Mouse (Mus musculus): ENCODE measurements around the gene Mmp8.

The Mmp8 gene

DNA sequence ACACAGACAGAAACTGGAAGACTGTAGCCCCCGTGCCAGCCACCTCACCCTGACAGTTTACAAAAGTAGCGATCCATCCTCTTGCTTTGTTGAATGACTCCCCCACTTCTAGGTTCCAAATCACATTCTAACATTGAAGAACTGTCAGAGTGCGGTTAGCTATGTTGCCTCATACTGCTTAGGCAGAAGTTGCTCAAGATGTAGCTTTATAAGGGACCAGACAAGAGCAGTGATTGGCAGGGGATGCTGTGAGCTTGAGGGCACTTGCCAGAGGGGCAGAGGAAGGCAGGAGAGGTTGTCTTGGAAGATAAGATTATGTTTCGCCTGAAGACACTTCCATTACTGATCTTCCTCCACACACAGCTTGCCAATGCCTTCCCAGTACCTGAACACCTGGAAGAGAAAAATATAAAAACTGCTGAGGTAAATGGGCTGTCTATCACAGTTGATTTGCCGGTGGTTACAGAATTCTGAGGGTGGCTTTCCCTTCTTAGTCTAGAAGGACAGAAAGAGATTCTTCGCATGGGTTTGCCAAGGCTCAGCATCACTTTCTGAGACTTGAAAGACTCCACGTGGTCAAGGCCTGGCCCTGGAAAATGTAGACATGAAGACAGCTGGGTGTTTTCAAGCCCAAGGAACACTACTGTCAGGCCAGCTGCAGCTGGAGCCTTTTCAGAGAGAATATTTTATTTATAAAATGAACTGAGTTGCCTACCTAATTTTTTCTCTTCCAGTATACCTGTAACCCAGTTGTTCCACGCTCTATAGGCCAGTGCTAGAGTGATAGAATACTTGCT lies at the start of gene Mmp8:
TSS of gene Mmp8 (plus strand) at position 236 of the 797 bp plus-strand sequence.
- no peak for DNase-seq (ENCODE audit: low spot score)

DNA sequence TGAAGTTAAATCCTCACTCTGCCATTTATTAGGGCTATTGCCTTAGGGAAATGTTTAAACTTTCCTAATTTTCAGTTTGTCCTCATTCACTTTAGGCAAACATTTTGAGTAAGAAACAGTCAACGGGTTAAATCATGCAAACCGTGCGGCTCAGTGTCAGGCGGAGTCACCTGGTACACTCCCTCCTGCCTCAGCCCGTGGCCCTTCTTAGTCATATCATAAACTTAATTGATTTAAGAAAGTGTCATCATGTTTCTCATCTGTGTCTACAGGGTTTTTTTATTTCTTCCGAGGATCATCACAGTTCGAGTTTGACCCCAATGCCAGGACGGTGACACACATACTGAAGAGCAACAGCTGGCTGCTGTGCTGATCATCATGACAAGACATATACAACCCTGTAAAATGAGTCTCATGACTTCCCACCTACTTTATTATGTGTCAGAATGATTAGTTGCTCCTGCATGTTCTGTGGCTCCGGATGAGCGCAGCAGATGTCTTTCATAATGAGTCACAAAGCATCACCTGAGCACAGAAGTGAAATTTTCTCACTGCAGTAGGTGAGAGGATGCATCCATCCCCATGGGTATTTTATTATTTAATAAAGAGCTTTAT lies 48.5 kb upstream of the Mmp8 start:
- DNase-seq (ENCODE audit: low spot score), result no peak

DNA sequence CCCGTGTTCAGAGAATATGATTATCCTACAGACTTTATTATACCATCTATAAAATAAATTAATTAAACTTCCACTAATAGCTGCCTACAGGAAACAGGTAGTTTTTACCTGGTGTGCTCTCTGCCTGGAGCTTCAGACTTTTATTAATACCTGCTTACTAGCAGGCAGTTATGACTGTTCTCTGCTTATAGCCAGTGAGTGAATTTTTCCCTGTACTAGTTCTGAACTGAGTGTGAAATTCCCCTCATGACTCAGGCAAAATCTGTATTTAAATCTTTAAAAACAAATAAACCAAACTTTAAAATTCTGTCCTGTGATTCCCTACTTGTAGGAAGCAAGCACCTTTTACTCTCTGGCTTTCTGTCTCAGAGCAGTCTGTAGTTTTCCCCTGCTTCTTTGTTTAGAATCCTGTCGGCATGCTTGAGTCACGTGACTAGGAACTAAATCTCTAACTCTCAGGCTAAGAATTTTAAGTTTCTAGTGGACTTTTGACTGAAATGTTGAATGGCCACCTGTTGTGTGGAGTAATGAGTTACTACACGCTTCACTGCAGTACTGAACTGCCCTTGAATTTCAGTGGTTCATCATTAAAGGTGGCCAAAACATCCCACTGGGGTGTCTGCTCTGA lies 40.2 kb upstream of the Mmp8 start:
- no peak for DNase-seq (ENCODE audit: low spot score)

DNA sequence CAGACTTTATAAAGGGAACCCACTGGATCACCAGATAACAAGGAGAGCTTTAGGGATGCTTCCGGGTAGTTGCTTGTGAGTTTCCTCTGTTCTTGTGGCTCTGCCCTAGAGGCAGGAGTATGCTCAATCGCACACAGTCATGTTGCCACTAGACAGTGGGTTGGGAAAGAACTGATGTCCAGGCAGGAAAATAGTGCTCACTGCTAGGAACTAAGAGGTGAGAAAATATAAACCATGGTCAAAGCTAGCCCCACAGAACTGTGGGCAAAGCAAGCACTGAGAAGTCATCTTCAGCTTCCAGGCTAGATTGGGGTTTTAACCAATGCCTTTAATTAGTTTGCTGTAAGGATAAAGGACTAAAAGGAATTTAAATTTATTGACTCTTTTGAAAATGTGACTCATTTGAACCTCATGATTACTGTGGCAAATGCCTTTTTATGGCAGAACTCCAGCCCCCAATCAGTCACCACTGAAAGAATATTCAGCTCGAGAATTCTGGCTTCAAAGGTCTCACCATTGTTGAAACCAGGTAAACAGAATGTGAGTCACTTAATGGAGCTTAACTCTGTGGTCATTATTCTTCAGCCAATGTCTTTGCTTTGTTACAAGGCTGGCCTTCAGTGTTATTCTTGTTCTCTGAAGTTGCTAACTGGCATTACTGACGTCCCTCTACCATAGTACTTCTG lies 31.9 kb upstream of the Mmp8 start:
- no peak for DNase-seq (ENCODE audit: low spot score)

DNA sequence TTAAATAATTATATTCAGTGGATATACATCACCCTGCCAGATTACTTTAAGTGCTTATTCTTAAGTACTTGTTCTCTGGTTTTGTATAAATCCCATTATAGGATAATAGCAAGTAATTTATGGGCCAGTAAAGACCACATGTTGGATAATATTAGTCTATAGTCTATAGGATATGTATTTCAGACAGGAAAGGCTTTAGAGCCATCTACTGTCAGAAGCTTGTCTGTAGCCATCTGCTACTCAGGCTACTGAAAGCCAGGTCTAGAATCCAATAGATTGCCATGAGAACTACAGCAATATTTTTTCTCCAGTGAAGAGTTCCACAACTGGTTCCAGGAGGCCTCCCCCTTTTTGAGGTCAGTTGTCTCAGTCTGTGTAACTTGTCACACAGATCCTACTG lies 15.5 kb upstream of the Mmp8 start:
- DNase-seq (ENCODE audit: low spot score), result no peak

DNA sequence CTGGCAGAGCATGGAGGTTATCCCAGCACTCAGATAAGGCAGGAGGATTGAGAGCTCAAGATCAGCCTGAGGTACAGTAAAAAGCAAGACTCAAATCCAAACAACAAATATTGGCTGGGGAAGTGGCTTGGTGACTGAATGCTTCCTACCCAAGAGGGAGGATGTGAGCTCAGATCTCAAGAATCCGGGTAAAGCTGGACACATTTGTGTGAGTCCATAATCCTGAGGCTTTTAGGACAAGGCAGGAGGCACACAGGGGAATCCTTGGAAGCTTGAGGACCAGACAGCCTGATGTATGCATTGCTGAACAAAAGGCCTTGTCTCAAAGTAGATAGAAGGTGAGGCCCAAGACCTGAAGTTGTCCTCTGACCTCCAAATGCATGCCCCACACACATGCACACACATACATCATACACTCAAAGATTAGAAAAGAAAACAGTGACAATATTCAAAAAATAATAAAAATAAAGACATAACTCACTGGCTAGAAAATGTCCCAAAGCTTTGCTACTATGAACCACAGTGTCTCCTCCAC lies 13.3 kb upstream of the Mmp8 start:
- no peak for DNase-seq (ENCODE audit: low spot score)

DNA sequence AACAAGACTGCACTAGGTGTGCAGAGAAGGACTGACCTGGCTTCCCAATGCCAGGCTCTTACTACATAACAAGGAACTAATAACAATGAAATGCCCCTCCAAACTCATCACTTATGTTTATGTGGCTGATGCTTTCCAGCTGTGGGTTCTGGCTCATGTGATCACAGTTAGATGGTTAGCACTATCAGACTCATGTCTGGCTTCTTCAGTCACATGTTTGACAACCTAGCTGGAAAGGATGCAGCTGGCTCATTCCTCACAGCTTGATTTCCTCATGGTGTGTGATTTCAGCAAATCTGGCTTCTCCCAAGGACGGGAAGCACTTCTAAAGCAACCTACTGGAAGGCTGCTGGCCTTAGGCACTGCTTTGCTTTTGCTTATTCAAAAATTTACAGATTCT lies 12.8 kb upstream of the Mmp8 start:
- no peak for DNase-seq (ENCODE audit: low spot score)

DNA sequence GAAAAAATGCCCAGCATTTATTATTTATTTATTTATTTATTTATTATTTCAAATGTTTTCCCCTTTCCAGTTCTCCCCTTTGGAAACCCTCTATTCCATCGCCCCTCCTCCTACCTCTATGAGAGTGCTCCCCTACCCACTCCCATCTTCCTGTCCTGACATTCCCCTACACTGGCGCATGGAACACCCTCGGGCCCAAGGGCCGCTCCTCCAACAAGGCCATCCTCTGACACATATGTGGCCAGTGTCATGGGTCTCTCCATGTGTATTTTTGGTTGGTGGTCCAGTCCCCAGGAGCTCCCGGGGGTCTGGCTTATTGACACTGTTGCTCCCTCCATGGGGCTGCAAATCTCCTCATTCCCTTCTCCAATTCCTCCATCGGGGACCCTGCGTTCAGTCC lies 12.3 kb upstream of the Mmp8 start:
- DNase-seq (ENCODE audit: low spot score), result no peak

DNA sequence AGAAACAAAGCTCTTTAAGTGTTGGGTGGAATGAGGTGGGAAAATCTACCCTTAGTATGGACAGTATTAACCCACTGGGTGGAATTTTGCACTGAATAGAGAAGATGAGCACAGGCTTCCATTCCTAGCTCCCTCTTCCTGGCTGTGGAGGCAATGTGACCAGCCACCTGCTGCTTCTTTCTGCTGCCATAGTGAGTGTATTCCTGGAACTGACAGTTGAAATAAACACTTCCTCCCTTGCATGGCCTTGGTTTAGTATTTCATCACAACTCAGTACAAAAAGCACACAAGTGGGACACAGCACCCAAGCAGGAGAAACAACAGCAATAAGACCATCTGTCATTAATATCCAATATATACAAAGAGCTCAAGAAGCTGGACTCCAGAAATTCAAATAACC lies 6.3 kb upstream of the Mmp8 start:
- no peak for DNase-seq (ENCODE audit: low spot score)

DNA sequence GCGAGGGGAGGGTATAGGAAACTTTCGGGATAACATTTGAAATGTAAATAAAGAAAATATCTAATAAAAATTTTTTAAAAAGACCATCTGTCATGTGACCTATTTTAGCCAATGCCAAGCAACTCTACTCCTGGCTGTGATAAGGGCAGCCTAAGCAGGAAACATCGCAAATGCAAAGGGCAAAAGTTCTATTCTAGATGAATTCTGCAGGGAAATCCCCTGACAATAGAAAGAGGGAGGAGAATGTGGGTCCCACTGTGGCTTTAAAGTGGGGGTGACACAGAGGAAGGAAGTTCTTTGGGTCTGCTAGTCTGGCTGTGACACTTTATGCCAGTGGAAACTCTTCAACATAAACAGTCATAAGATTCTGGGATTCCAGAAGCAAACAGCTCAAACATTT lies 4.7 kb upstream of the Mmp8 start:
- no peak for DNase-seq (ENCODE audit: low spot score)

DNA sequence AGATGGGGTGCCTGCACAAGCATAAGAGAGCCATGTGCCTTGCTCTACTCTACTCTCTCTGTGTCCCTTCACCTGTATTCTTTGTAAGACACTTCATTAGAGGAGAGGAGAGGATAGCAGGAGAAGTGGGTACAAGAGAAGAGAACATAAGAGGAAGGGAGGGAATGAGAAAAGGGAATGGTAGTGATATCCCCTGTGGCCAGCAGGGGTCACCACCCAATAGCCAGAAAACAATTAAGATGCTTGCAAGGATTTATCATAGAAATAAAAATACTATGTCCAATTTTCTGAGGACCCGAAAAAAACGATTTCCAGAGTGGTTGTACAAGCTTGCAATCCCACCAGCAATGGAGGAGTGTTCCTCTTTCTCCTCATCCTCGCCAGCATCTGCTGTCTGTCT lies 3.9 kb upstream of the Mmp8 start:
- no peak for DNase-seq (ENCODE audit: low spot score)

DNA sequence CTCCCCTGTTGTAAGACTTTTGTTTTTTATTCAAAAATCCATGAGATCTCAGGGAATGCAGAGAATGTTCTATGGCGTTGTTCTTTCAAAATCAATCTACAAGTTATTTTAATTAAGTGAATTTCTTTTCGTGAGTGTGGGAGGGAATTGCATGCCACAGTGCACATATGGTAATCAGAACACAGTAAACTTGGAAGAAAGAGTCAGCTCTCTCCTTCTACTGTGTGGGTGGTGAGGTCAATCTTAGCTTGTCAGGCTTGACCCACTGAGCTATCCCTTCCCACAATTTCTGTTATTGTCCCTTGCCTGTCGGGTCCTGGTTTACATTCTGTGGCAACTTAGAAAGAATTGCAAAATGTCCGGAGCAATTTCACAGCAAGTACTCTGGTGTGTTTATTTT lies 1.8 kb downstream of the Mmp8 start:
- no peak for DNase-seq (ENCODE audit: low spot score)

DNA sequence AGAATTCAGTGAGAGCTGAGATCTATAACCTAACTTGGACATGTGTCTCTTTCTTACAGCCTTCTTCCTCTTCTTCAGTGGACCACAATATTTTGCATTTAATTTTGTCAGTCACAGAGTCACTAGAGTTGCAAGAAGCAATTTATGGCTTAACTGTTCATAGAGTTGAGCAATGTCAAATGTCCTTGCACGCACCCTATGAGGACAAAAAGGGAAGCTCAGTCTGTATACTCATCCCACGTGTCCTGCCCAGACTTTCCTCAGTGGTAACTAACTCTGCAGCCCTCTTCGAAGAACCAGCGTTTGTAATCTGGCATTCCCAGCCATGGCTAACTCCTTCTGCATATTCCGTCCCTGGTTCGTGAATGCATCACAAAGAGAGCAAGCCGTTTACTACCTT lies 9.1 kb downstream of the Mmp8 start:
- DNase-seq (ENCODE audit: low spot score), result no peak

DNA sequence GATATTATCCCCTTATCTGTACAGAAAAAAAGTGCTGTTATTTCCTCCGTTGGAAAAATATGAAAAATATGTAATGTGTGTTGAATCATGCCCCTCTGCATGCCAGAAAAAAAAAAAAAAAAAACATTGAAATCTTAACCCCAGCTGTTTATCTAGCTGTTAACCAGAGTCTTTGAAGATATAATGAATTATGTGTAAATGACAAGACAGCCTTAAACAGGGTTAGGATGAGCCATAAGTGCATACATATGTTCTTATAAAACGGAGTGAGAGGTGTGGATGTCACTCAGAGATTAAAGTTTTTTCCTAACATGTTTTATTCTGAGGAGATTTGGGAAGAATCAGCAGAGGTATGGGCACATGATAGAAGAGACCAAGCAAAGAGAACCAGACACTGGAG lies 9.7 kb downstream of the Mmp8 start:
- DNase-seq (ENCODE audit: low spot score), result no peak

DNA sequence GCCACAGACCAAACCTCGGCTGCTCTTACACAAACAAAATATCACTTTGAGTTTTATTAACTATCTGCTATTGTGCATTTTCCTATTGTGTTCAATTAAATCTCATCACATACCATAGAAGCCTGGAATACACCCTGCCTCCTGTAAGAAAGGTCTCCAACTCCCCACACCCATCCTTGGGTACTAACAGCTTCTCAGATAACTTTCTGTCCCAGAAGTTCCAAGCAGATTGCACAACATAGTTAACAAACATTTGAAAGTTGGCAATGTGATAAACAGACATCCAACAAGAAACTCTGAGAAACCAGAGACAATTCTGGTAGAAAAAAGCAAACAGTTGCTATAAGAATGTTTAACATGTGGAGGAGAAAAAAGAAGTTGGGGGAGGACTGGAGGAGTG lies 12.2 kb downstream of the Mmp8 start:
- no peak for DNase-seq (ENCODE audit: low spot score)

DNA sequence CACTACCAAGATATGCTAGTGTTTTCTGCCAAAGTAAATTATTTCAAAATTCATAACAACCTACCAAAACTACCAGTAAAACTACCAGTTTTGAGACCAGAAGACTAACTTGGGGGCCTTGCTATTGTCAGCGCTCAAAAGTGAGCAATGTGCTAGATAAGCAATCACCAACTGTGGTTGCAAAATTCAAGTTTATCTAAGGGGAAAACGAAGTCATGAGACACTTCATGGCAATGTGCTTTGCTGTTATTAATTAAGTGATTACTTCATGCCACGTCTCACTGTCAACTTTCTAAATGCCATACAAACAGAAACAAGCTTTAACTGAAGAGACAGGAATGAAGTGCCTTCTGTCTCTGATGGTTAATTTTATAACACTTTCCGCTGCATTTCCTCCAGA lies 12.9 kb downstream of the Mmp8 start, which contains the start of gene Mmp27:
TSS of gene Mmp27 (plus strand) at position 235 of the 400 bp plus-strand sequence.
- DNase-seq (ENCODE audit: low spot score), result no peak

DNA sequence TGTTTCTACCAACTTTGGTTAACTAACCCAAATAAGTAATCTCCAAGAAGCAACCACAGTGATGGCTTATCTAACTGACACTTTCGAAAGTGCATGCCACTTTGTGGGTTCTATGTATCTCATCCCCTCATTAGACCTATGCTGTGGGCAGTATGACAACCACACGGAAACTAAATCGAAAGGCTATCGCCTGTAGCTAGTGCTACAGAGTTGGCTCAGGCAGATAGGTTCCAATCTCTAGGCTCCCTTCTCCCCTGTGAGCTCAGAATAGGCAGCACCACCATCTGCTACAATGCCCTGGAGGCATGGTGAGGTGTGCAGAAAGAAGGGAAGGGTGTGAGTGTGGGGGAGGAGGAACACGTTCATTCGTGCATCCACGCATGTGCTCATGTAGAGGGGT lies 13.9 kb downstream of the Mmp8 start:
- DNase-seq (ENCODE audit: low spot score), result no peak

DNA sequence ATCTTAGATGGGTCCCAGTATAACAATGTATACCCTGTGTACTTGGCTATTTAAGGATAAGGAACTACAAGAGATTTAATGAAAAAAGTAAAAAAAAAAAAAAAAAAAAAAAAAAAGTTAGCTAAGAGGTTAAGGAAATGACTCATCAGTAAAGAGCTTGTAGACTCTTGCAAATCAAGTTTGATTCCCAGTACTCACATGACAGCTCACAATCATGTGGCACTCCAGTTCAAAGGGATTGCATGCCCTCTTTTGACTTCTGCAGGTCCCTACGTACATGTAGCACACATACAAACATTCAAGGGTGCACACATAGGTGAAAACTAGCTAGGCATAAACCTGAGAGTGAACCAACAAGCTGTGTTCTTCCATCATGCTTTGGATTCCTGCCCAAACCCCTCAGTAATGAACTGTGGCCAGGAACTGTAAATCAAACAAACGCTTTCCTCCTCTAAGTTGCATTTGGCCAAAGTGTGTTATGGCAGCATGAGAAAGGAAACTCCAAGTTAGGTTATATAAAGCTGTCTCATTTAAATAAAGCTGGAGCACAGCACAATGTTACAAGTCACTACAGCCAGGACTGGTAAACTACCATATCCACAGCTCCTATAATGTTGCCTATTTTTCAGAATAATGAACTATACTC lies 14.5 kb downstream of the Mmp8 start:
- no peak for DNase-seq (ENCODE audit: low spot score)

DNA sequence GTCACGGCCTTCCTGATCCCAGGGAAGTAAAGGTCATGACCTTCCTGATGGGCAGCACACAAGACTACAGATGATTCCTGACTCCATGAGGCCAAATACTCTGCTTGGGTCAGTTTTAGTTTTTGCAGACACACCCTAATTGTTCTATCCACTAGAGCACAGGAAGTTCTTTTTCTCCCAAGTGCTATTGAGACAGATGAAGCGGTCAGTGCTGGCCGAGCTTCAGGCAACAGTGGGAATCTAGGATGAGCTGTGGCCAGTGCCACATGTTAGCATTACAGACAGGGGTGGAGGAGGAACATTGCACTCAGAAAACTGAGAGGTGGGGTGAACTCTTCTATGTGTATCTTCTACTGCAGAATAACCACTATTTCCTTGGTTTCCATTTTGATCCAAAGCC lies 17.3 kb downstream of the Mmp8 start:
- DNase-seq (ENCODE audit: low spot score), result no peak

DNA sequence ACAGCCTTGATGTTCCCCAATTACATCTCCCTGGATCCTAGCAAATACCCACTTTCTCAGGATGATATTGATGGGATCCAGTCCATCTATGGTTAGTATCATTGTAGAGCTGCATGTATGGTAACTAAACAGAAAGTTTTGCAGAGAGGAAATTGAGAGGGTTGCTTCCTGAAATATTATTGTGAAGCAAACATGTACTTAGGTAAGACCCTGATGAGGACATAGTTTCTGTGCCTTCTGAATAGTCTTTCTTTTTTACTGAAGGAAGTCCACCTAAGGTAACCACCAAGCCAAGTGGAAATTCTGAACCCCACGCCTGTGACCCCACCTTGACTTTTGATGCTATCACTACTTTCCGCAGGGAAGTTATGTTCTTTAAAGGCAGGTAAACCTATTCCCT lies 19.1 kb downstream of the Mmp8 start:
- no peak for DNase-seq (ENCODE audit: low spot score)

DNA sequence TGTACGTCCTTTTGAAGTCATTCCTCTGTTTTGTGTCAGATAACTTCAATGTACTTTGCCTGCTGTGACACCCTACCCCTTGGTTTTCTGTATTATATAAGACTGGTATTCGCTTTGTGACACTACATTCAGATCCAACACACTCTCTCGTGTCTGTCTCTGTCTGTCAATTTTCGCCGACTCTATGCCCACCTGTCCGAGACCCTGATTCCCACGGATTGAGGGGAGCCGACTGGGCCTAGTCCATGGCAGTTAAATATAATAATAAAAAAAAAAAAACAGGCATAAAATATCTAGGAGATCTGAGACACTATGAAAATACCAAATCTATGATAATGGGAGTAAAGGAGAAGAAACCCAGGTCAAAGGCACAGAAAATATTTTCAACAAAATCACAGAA lies 31.8 kb downstream of the Mmp8 start:
- DNase-seq (ENCODE audit: low spot score), result no peak

DNA sequence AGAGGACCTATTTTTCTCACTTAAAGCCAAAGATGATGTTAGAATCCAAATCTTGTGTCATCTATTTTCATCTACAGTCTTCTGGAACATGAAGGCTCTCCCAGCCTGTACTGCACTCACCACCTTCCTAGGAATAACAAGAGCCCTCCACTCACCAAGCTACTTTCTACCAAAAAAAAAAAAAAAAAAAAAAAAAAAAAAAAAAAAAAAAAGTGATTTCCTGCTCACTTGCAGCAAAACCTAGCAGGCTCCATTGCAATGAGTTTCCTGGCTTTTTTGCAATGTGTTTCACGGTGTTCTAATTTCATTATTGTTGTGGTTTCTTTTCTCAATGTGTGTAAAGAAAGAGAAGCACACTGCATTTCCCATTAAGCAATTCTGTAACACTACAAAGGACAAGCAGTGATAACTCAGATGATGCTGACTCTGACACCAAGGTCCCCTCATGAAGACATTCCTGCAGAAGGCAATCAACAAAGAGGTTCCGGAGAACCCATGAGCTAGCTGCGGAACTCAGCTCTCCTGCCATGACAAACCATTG lies 35.1 kb downstream of the Mmp8 start:
- no peak for DNase-seq (ENCODE audit: low spot score)
